Mouse (Mus musculus) lung, postnatal 10 days (tissue): Measurements from ENCODE around the gene Il17rc.

Experiments used
- DNase-seq: peaks from one replicate; pipeline ENCODE4 v3.0.0; 2021

Il17rc gene

GRCm38 (mm10) chr6:113471297-113471936, at the start of gene Il17rc:
Il17rc (plus strand) TSS chr6:113471427.
- peak; percentile 76 for DNase-seq

- no peak for DNase-seq
Observed at GRCm38 (mm10) chr6:113423000-113423399, 48.2 kb upstream of the Il17rc start.

GRCm38 (mm10) chr6:113424187-113424586, 47.0 kb upstream of the Il17rc start:
- DNase-seq: no peak

- DNase-seq: no peak
Observed at GRCm38 (mm10) chr6:113426696-113427095, 44.5 kb upstream of the Il17rc start.

GRCm38 (mm10) chr6:113427397-113427796, 43.8 kb upstream of the Il17rc start:
- DNase-seq: peak; percentile 61

GRCm38 (mm10) chr6:113428006-113428405, 43.2 kb upstream of the Il17rc start:
- DNase-seq: no peak

- DNase-seq: no peak
Observed at GRCm38 (mm10) chr6:113429965-113430364, 41.3 kb upstream of the Il17rc start.

GRCm38 (mm10) chr6:113430846-113431245, 40.4 kb upstream of the Il17rc start:
- no peak for DNase-seq

- DNase-seq: no peak
Observed at GRCm38 (mm10) chr6:113431801-113432200, 39.4 kb upstream of the Il17rc start.

GRCm38 (mm10) chr6:113433661-113434060, 37.6 kb upstream of the Il17rc start:
- DNase-seq: no peak

GRCm38 (mm10) chr6:113434691-113435090, 36.5 kb upstream of the Il17rc start:
- no peak for DNase-seq

GRCm38 (mm10) chr6:113435664-113436205, 35.5 kb upstream of the Il17rc start, which contains the start of gene Cidec:
Cidec (minus strand) TSS chr6:113435760.
- no peak for DNase-seq

GRCm38 (mm10) chr6:113437135-113437534, 34.1 kb upstream of the Il17rc start:
- no peak for DNase-seq

- no peak for DNase-seq
Observed at GRCm38 (mm10) chr6:113438721-113439430, 32.4 kb upstream of the Il17rc start.

GRCm38 (mm10) chr6:113440686-113441085, 30.5 kb upstream of the Il17rc start:
- no peak for DNase-seq

GRCm38 (mm10) chr6:113441147-113441680, 30.0 kb upstream of the Il17rc start:
- DNase-seq: peak; percentile 80

GRCm38 (mm10) chr6:113442087-113442441, 29.2 kb upstream of the Il17rc start:
- no peak for DNase-seq

- peak; percentile 95 for DNase-seq
Observed at GRCm38 (mm10) chr6:113442442-113443090, 28.7 kb upstream of the Il17rc start, which contains the start of gene Jagn1. Jagn1 (plus strand) TSS chr6:113442569.

GRCm38 (mm10) chr6:113443091-113443490, 28.1 kb upstream of the Il17rc start:
- DNase-seq: no peak

- DNase-seq: no peak
Observed at GRCm38 (mm10) chr6:113444207-113444965, 26.8 kb upstream of the Il17rc start.

GRCm38 (mm10) chr6:113447639-113448038, 23.6 kb upstream of the Il17rc start:
- no peak for DNase-seq

- DNase-seq: no peak
Observed at GRCm38 (mm10) chr6:113451839-113452238, 19.4 kb upstream of the Il17rc start.

- no peak for DNase-seq
Observed at GRCm38 (mm10) chr6:113455007-113455406, 16.2 kb upstream of the Il17rc start.
